Mouse (Mus musculus) MEL (cell line): ENCODE data around the gene Trp53i13. TPM values are rescaled to one million over a fixed set of nuclear protein-coding genes. Genes with fewer than 3 reads are reported as not detected.

ENCODE experiments used
- DNase-seq: peaks from one replicate; pipeline ENCODE4 v3.0.0; 2011; ENCODE audit warnings: low read depth, low spot score
- H3K27ac ChIP-seq: 2 replicates; pipeline ENCODE4 v1.5.1; 2012; ENCODE audit warnings: low read depth, mild to moderate bottlenecking, control low read depth, low read length, moderate library complexity; ENCODE audit not compliant: control insufficient read depth
- H3K27me3 ChIP-seq, 2 experiments: fragments of 150-350 bp in 1 of 2; sonication (generic) in 1 of 2; 2 replicates each; pipeline ENCODE4 v1.6.1; 2012; ENCODE audit warnings: low read length in 2 of 2, mild to moderate bottlenecking in 2 of 2, improper control_type of control experiment in 1 of 2, moderate library complexity in 1 of 2; ENCODE audit not compliant: insufficient read depth in 2 of 2, control insufficient read depth in 1 of 2
- H3K36me3 ChIP-seq, 2 experiments: 2 replicates each; pipeline ENCODE4 v1.6.1; 2012 to 2014; ENCODE audit warnings: low read length in 2 of 2, improper control_type of control experiment in 1 of 2, inconsistent platforms in 1 of 2, mild to moderate bottlenecking in 1 of 2; ENCODE audit not compliant: insufficient read depth in 2 of 2, control insufficient read depth in 1 of 2
- H3K4me1 ChIP-seq, 2 experiments: fragments of 150-350 bp in 1 of 2; sonication (generic) in 1 of 2; 2 replicates each; pipeline ENCODE4 v1.6.1; 2012; ENCODE audit warnings: low read length in 2 of 2, improper control_type of control experiment in 1 of 2, mild to moderate bottlenecking in 1 of 2; ENCODE audit not compliant: insufficient read depth in 2 of 2, control insufficient read depth in 1 of 2
- H3K4me3 ChIP-seq, 2 experiments: fragments of 150-350 bp in 1 of 2; sonication (generic) in 1 of 2; 2 replicates each; pipeline ENCODE4 v1.5.1; 2012; ENCODE audit warnings: low read depth in 2 of 2, low read length in 2 of 2, mild to moderate bottlenecking in 2 of 2, moderate library complexity in 2 of 2, control low read depth in 1 of 2, improper control_type of control experiment in 1 of 2; ENCODE audit not compliant: control insufficient read depth in 1 of 2, insufficient read depth in 1 of 2
- H3K79me2 ChIP-seq: 2 replicates; pipeline ENCODE4 v1.6.1; 2012; ENCODE audit warnings: mild to moderate bottlenecking, low read length, moderate library complexity; ENCODE audit not compliant: control insufficient read depth, poor library complexity, insufficient read depth
- H3K9ac ChIP-seq: 2 replicates; pipeline ENCODE4 v1.6.1; 2012; ENCODE audit warnings: low read depth, mild to moderate bottlenecking, control low read depth, low read length, moderate library complexity; ENCODE audit not compliant: control insufficient read depth, poor library complexity, severe bottlenecking
- H3K9me3 ChIP-seq: fragments of 150-350 bp; sonication (generic); replicated peaks from 2 replicates; pipeline ENCODE4 v1.6.1; 2012; ENCODE audit warnings: mild to moderate bottlenecking, low read length, improper control_type of control experiment, moderate library complexity; ENCODE audit not compliant: insufficient read depth
- CHD1 ChIP-seq: IDR thresholded peaks from 2 replicates; pipeline ENCODE4 v1.6.1; 2012; ENCODE audit warnings: low read depth, mild to moderate bottlenecking, inconsistent platforms, low read length, improper control_type of control experiment
- CHD2 ChIP-seq: IDR thresholded peaks from 2 replicates; pipeline ENCODE4 v1.6.1; 2011; ENCODE audit warnings: low read length, improper control_type of control experiment
- CTCF ChIP-seq, 3 experiments: IDR thresholded peaks in 2 of 3; conservative IDR thresholded peaks in 1 of 3; 2 replicates each; pipeline ENCODE4 v1.5.1; 2011 to 2012; ENCODE audit warnings: low read length in 3 of 3, low read depth in 2 of 3, mild to moderate bottlenecking in 2 of 3, improper control_type of control experiment in 1 of 3, inconsistent platforms in 1 of 3, mixed read lengths in 1 of 3, moderate library complexity in 1 of 3; ENCODE audit not compliant: control insufficient read depth in 1 of 3, insufficient read depth in 1 of 3, poor library complexity in 1 of 3, severe bottlenecking in 1 of 3
- EP300 ChIP-seq, 2 experiments: IDR thresholded peaks; 2 replicates each; pipeline ENCODE4 v1.6.1; 2011; ENCODE audit warnings: improper control_type of control experiment in 2 of 2, low read length in 2 of 2, low read depth in 1 of 2, mild to moderate bottlenecking in 1 of 2
- HCFC1 ChIP-seq: IDR thresholded peaks from 2 replicates; pipeline ENCODE4 v1.6.1; 2012; ENCODE audit warnings: low read depth, mild to moderate bottlenecking, inconsistent platforms, low read length, improper control_type of control experiment, moderate library complexity
- KAT2A ChIP-seq: conservative IDR thresholded peaks from 2 replicates; pipeline ENCODE4 v1.6.1; 2012; ENCODE audit warnings: low read depth, low read length, improper control_type of control experiment, inconsistent platforms
- MAFK ChIP-seq: IDR thresholded peaks from 2 replicates; pipeline ENCODE4 v1.6.1; 2011; ENCODE audit warnings: low read depth, mild to moderate bottlenecking, low read length, improper control_type of control experiment, borderline replicate concordance
- MAX ChIP-seq: IDR thresholded peaks from 2 replicates; pipeline ENCODE4 v1.6.1; 2011; ENCODE audit warnings: low read length, improper control_type of control experiment
- MAZ ChIP-seq: IDR thresholded peaks from 2 replicates; pipeline ENCODE4 v1.6.1; 2012; ENCODE audit warnings: low read depth, mild to moderate bottlenecking, inconsistent platforms, low read length, improper control_type of control experiment
- MXI1 ChIP-seq: IDR thresholded peaks from 2 replicates; pipeline ENCODE4 v1.6.1; 2011; ENCODE audit warnings: mild to moderate bottlenecking, low read depth, low read length, improper control_type of control experiment
- MYB ChIP-seq: IDR thresholded peaks from 2 replicates; pipeline ENCODE4 v1.6.1; 2011; ENCODE audit warnings: mild to moderate bottlenecking, low read depth, low read length, improper control_type of control experiment
- MYC ChIP-seq: IDR thresholded peaks from 2 replicates; pipeline ENCODE4 v1.6.1; 2011; ENCODE audit warnings: low read depth, mild to moderate bottlenecking, low read length, improper control_type of control experiment, moderate library complexity
- NELFE ChIP-seq: IDR thresholded peaks from 2 replicates; pipeline ENCODE4 v1.6.1; 2011; ENCODE audit warnings: low read depth, low read length, improper control_type of control experiment
- NRF1 ChIP-seq: IDR thresholded peaks from 2 replicates; pipeline ENCODE4 v1.6.1; 2014; ENCODE audit warnings: low read depth, mild to moderate bottlenecking, inconsistent platforms, low read length, improper control_type of control experiment, moderate library complexity; ENCODE audit not compliant: poor library complexity, insufficient read depth, severe bottlenecking
- POLR2A ChIP-seq, 2 experiments: IDR thresholded peaks; 2 replicates each; pipeline ENCODE4 v1.6.1; 2011 to 2012; ENCODE audit warnings: low read length in 2 of 2, mild to moderate bottlenecking in 2 of 2, control low read depth in 1 of 2, improper control_type of control experiment in 1 of 2, low read depth in 1 of 2, moderate library complexity in 1 of 2; ENCODE audit not compliant: control insufficient read depth in 1 of 2, insufficient read depth in 1 of 2, poor library complexity in 1 of 2
- POLR2AphosphoS2 ChIP-seq: IDR thresholded peaks from 2 replicates; pipeline ENCODE4 v1.6.1; 2011; ENCODE audit warnings: low read length, improper control_type of control experiment
- POLR2AphosphoS5 ChIP-seq: IDR thresholded peaks from 2 replicates; pipeline ENCODE4 v1.6.1; 2012; ENCODE audit warnings: low read depth, borderline replicate concordance, mild to moderate bottlenecking, inconsistent platforms, low read length, moderate library complexity, mixed read lengths
- RCOR1 ChIP-seq: IDR thresholded peaks from 2 replicates; pipeline ENCODE4 v1.6.1; 2012; ENCODE audit warnings: low read depth, mild to moderate bottlenecking, inconsistent platforms, low read length, improper control_type of control experiment
- SIN3A ChIP-seq: IDR thresholded peaks from 2 replicates; pipeline ENCODE4 v1.6.1; 2012; ENCODE audit warnings: low read length, improper control_type of control experiment, inconsistent platforms
- SMC3 ChIP-seq: IDR thresholded peaks from 2 replicates; pipeline ENCODE4 v1.6.1; 2011; ENCODE audit warnings: low read depth, low read length, improper control_type of control experiment
- TBP ChIP-seq: IDR thresholded peaks from 2 replicates; pipeline ENCODE4 v1.8.0; 2011; ENCODE audit warnings: low read depth, low read length, improper control_type of control experiment
- TCF12 ChIP-seq: IDR thresholded peaks from 2 replicates; pipeline ENCODE4 v1.6.1; 2014; ENCODE audit warnings: low read depth, mild to moderate bottlenecking, inconsistent platforms, low read length, improper control_type of control experiment, moderate library complexity
- UBTF ChIP-seq: IDR thresholded peaks from 2 replicates; pipeline ENCODE4 v1.6.1; 2012; ENCODE audit warnings: low read depth, mild to moderate bottlenecking, inconsistent platforms, low read length, improper control_type of control experiment, moderate library complexity, borderline replicate concordance; ENCODE audit not compliant: insufficient read depth
- USF2 ChIP-seq, 2 experiments: IDR thresholded peaks; 2 replicates each; pipeline ENCODE4 v1.6.1; 2011 to 2012; ENCODE audit warnings: improper control_type of control experiment in 2 of 2, low read length in 2 of 2, borderline replicate concordance in 1 of 2, inconsistent platforms in 1 of 2, low read depth in 1 of 2, mild to moderate bottlenecking in 1 of 2; ENCODE audit not compliant: insufficient read depth in 1 of 2
- ZC3H11A ChIP-seq: IDR thresholded peaks from 2 replicates; pipeline ENCODE4 v1.6.1; 2012; ENCODE audit warnings: low read depth, mild to moderate bottlenecking, inconsistent platforms, low read length, improper control_type of control experiment
- ZNF384 ChIP-seq: IDR thresholded peaks from 2 replicates; pipeline ENCODE4 v1.6.1; 2012; ENCODE audit warnings: low read depth, mild to moderate bottlenecking, inconsistent platforms, low read length, improper control_type of control experiment
- polyA plus RNA-seq, 2 experiments: library from polyadenylated mRNA; stranded (reverse) in 1 of 2; unstranded in 1 of 2; fragments of >175 nt in 1 of 2; fragments of >200 nt in 1 of 2; gene quantifications; 2 replicates each; pipeline versions ENCODE4 v1.2.1 to v1.2.4; 2012; ENCODE audit warnings: low replicate concordance in 2 of 2, low read depth in 1 of 2; ENCODE audit not compliant: insufficient read length in 2 of 2, insufficient read depth in 1 of 2, missing spikeins in 1 of 2
- total RNA-seq: library from RNA; depleted of rRNA; stranded (reverse); fragments of 300-350 nt; gene quantifications from 2 replicates; pipeline ENCODE4 v1.2.3, GENCODE M21; 2012

Gene Trp53i13
- total and polyA plus RNA-seq, 3 experiments: 6.0 to 12.3 TPM; not detected in 1

- H3K27ac ChIP-seq: no peak within 1 kb of the TSS
- DNase-seq: peak; percentile 77
- peaks cover 2 to 38% of the 10 kb centered on the region in 2 experiments; a peak in 3 of 4 replicates for H3K4me1 ChIP-seq
- peak within 1 kb of the TSS; percentile 79 to 91 for H3K4me3 ChIP-seq
- H3K79me2 ChIP-seq: peaks cover 58% of the 10 kb centered on the region
- H3K36me3 ChIP-seq: peaks cover 0 to 31% of the 10 kb centered on the region in 2 experiments; a peak in 2 of 4 replicates
- peak within 1 kb of the TSS; percentile 87 for H3K9ac ChIP-seq
- TF ChIP-seq CTCF (IDR thresholded peaks at IDR 0.05 in 2 of 3, conservative IDR thresholded peaks at IDR 0.05 in 1 of 3; ENCODE audit: control insufficient read depth in 1 of 3, insufficient read depth in 1 of 3, low read depth in 2 of 3, low read length in 3 of 3, poor library complexity in 1 of 3, severe bottlenecking in 1 of 3): no peak
- no peak for TF ChIP-seq POLR2AphosphoS5
- no peak for TF ChIP-seq MYC
- TF ChIP-seq MXI1: peak; percentile 28; the same call in 1 of the 2 replicates
- 0 out of 2 replicates have a peak, but pooled peaks have one; percentile 48 for TF ChIP-seq NRF1
- 0 out of 2 replicates have a peak, but pooled peaks have one; percentile 43 for TF ChIP-seq MAZ
- peak; percentile 63 for TF ChIP-seq SIN3A
- TF ChIP-seq CHD2: no peak
- peak; percentile 64; the same call in 1 of the 2 replicates for TF ChIP-seq KAT2A
- no peak for TF ChIP-seq MAFK
- TF ChIP-seq TCF12: no peak
- TF ChIP-seq TBP: 0 out of 2 replicates have a peak, but pooled peaks have one; percentile 18
- TF ChIP-seq POLR2AphosphoS2: no peak
- TF ChIP-seq CHD1: no peak
- no peak for TF ChIP-seq USF2 (IDR thresholded peaks at IDR 0.05; ENCODE audit: borderline replicate concordance in 1 of 2, insufficient read depth in 1 of 2, low read depth in 1 of 2, low read length in 2 of 2)
- TF ChIP-seq MYB: no peak
- TF ChIP-seq SMC3: no peak
- TF ChIP-seq NELFE: peak; percentile 40
- TF ChIP-seq POLR2A (IDR thresholded peaks at IDR 0.05; ENCODE audit: control insufficient read depth in 1 of 2, insufficient read depth in 1 of 2, low read depth in 1 of 2, low read length in 2 of 2, poor library complexity in 1 of 2): 0 out of 4 replicates have a peak, but pooled peaks of 1 of the 2 experiments have one; percentile 36
- TF ChIP-seq MAX: peak; percentile 43; the same call in 1 of the 2 replicates
- no peak for TF ChIP-seq UBTF
- TF ChIP-seq HCFC1: peak; percentile 94
- no peak for TF ChIP-seq RCOR1
- no peak for TF ChIP-seq EP300 (IDR thresholded peaks at IDR 0.05; ENCODE audit: low read depth in 1 of 2, low read length in 2 of 2)
- TF ChIP-seq ZC3H11A: no peak
- no peak for TF ChIP-seq ZNF384
- TF ChIP-seq, all 39 proteins: peak for 10
- H3K9me3 ChIP-seq: no peaks in the 10 kb centered on the region
- H3K27me3 ChIP-seq: no peaks in the 10 kb centered on the region
These were observed 26.1 kb downstream of the Trp53i13 start, which contains the start of gene Ankrd13b for GRCm38 (mm10) chr11:77489591-77490235. TSS of gene Ankrd13b (minus strand) at chr11:77489678.
